ENCODE assay signal across 10 mouse cellular contexts in the genomic region with DNA sequence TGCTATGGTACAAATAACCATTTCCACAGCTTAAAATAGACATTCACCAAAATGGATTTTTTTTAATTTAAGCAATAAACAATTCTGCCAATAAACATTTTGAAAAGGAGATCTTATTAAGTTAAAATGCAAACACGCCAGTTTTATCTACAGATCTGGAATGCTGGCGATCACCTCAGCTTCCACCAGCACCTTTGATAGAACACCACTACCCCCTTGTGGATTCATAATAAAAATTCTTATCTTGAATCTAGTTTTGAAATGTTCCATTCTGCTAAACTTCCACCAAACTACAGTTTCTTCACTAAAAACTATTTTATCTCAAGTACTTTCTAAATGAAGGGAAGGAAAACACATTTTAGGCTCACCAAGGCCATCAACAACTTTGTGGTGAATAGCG. TPM values are rescaled to one million over a fixed set of nuclear protein-coding genes. Genes with fewer than 3 reads are reported as not detected.
DNase-seq lines count a peak whose midpoint lies in the region; ATAC-seq and TF ChIP-seq lines count a peak whose summit lies in the region.
"Had no signal": no experiment of that assay in that cellular context is flagged by ENCODE, and none has a peak within 500 bp of the region (broad histone marks: within the 10 kb centered on the region; RNA-seq: fewer than 3 reads in every experiment).

No protein-coding gene starts in this region.

- no peak overlapping the region for H3K4me2 ChIP-seq in heart, postnatal 0 days (ENCODE audit: low read depth, low read length)
- H3K4me2 ChIP-seq in lung, embryonic 14.5 days = no peak overlapping the region
- H3K4me2 ChIP-seq: embryonic facial prominence, embryonic 12.5 days; midbrain, embryonic 12.5 days had no signal

- no peak for TF ChIP-seq POLR2A in lung, adult 2 months (IDR thresholded peaks at IDR 0.05; ENCODE audit: borderline replicate concordance, extremely low read depth, low read depth, low read length)

- H3K36me3 ChIP-seq in heart, postnatal 0 days (replicated peaks; ENCODE audit: control insufficient read depth, insufficient read depth, low read length) = peaks cover 4% of the 10 kb centered on the region; the same call in 1 of the 2 replicates
- H3K36me3 ChIP-seq in heart, embryonic 10.5 days = peaks cover 5% of the 10 kb centered on the region; the same call in 1 of the 2 replicates
- H3K36me3 ChIP-seq in lung, embryonic 14.5 days (ENCODE audit: insufficient read depth) = 0 out of 2 replicates have a peak, but pooled peaks cover 7% of the 10 kb centered on the region
- H3K36me3 ChIP-seq: midbrain, embryonic 12.5 days had no signal

- H3K27ac ChIP-seq in heart, postnatal 0 days (ENCODE audit: low read depth) = no peak overlapping the region
- H3K27ac ChIP-seq in heart, embryonic 10.5 days = no peak overlapping the region
- no peak overlapping the region for H3K27ac ChIP-seq in lung, embryonic 14.5 days (ENCODE audit: low read depth)
- H3K27ac ChIP-seq: embryonic facial prominence, embryonic 12.5 days; midbrain, embryonic 12.5 days had no signal

- peaks cover 28% of the 10 kb centered on the region for H3K4me1 ChIP-seq in heart, postnatal 0 days (ENCODE audit: control insufficient read depth, insufficient read depth)
- peaks cover 30% of the 10 kb centered on the region for H3K4me1 ChIP-seq in heart, embryonic 10.5 days
- H3K4me1 ChIP-seq in lung, embryonic 14.5 days (ENCODE audit: insufficient read depth) = no peaks in the 10 kb centered on the region
- H3K4me1 ChIP-seq in lung, adult 2 months (ENCODE audit: control insufficient read depth, insufficient read depth, low read length) = peaks cover 4% of the 10 kb centered on the region

- H3K9ac ChIP-seq in heart, postnatal 0 days (replicated peaks; ENCODE audit: low read depth, low read length) = no peak overlapping the region
- no peak overlapping the region for H3K9ac ChIP-seq in lung, embryonic 14.5 days
- H3K9ac ChIP-seq: embryonic facial prominence, embryonic 12.5 days; midbrain, embryonic 12.5 days had no signal

- no peak for ATAC-seq in heart, postnatal 0 days (ENCODE audit: insufficient read depth, low read depth)
- no peak for ATAC-seq in lung, embryonic 14.5 days (ENCODE audit: insufficient read depth)

- H3K9me3 ChIP-seq in heart, postnatal 0 days (replicated peaks; ENCODE audit: control insufficient read depth, low read length) = no peaks in the 10 kb centered on the region
- H3K9me3 ChIP-seq in heart, embryonic 10.5 days = no peaks in the 10 kb centered on the region
- no peaks in the 10 kb centered on the region for H3K9me3 ChIP-seq in lung, embryonic 14.5 days (ENCODE audit: low read depth, low read length)
- H3K9me3 ChIP-seq: embryonic facial prominence, embryonic 12.5 days; midbrain, embryonic 12.5 days had no signal

- peak; percentile 39 for TF ChIP-seq CTCF in heart, postnatal 0 days (IDR thresholded peaks at IDR 0.05; ENCODE audit: low read depth)
- TF ChIP-seq CTCF in lung, embryonic 14.5 days (IDR thresholded peaks at IDR 0.05; ENCODE audit: low read depth) = peak; percentile 43
- TF ChIP-seq CTCF in lung, adult 2 months (IDR thresholded peaks at IDR 0.05; ENCODE audit: insufficient read depth, low read length) = no peak

- no peaks in the 10 kb centered on the region for H3K27me3 ChIP-seq in heart, postnatal 0 days (ENCODE audit: control insufficient read depth, insufficient read depth, low read length)
- no peaks in the 10 kb centered on the region for H3K27me3 ChIP-seq in heart, embryonic 10.5 days (ENCODE audit: insufficient read depth, poor library complexity, severe bottlenecking)
- no peaks in the 10 kb centered on the region for H3K27me3 ChIP-seq in lung, embryonic 14.5 days (ENCODE audit: insufficient read depth, low read length)
- H3K27me3 ChIP-seq: embryonic facial prominence, embryonic 12.5 days; midbrain, embryonic 12.5 days had no signal

- H3K4me3 ChIP-seq in heart, postnatal 0 days (ENCODE audit: low read depth, low read length) = no peak overlapping the region
- no peak overlapping the region for H3K4me3 ChIP-seq in heart, embryonic 10.5 days
- H3K4me3 ChIP-seq in lung, embryonic 14.5 days (ENCODE audit: low read depth, low read length) = no peak overlapping the region
- no peak overlapping the region for H3K4me3 ChIP-seq in lung, adult 2 months (replicated peaks; ENCODE audit: extremely low read depth, low read depth, low read length)
- H3K4me3 ChIP-seq: embryonic facial prominence, embryonic 12.5 days; midbrain, embryonic 12.5 days had no signal

- 43% methylated on average over 3 of the region's 3 CpGs for WGBS in heart, postnatal 0 days
- 67% methylated on average over 3 of the region's 3 CpGs for WGBS in heart, embryonic 10.5 days
- WGBS in lung, embryonic 14.5 days = 63% methylated on average over 3 of the region's 3 CpGs
- 36% methylated on average over 3 of the region's 3 CpGs for WGBS in lung, adult 2 months

- DNase-seq in heart, postnatal 0 days (ENCODE audit: low spot score) = no peak
- no peak for DNase-seq in heart, embryonic 10.5 days (ENCODE audit: low spot score)
- peak; percentile 65 for DNase-seq in lung, embryonic 14.5 days
- no peak for DNase-seq in lung, adult 2 months
- peak; percentile 54 for DNase-seq in adipocyte (ENCODE audit: low spot score)
- DNase-seq in naive thymus-derived CD4-positive, alpha-beta T cell, adult 2 months (ENCODE audit: low read depth) = peak; percentile 44
- no peak for DNase-seq in natural killer cell, adult 2 months (ENCODE audit: low spot score in 2 of 2)
- DNase-seq in adrenal gland, adult 2 months = no peak

- no peak for TF ChIP-seq EP300 in heart, postnatal 0 days (IDR thresholded peaks at IDR 0.05; ENCODE audit: low read depth)

RNA-seq across cellular contexts. Expression of gene Camta1, which starts 7.7 kb away (rescaled TPM):
- total RNA-seq in heart, postnatal 0 days (2014; rRNA removed; ENCODE audit: low replicate concordance) = 72.7 and 739 TPM in 2 replicates
- polyA plus RNA-seq in heart, postnatal 0 days (2015; fragmentation: Nextera tagmentation; extraction: Ambion mirVana) = 240 and 250 TPM in 2 replicates
- polyA plus RNA-seq in heart, embryonic 10.5 days (2016; fragmentation: Nextera tagmentation; extraction: Ambion mirVana) = 115 and 123 TPM in 2 replicates
- polyA plus RNA-seq in lung, embryonic 14.5 days (2014; fragmentation: Nextera tagmentation; extraction: Ambion mirVana) = 87.5 and 96.8 TPM in 2 replicates
- 8.4 and 10.4 TPM in 2 replicates for polyA plus RNA-seq in lung, adult 2 months (2012; rRNA removed)
- 10 to 100 TPM; 24.0 to 35.0 TPM for total RNA-seq in adrenal gland, adult 2 months (2021)
- polyA plus RNA-seq in adrenal gland, adult 2 months (2012; rRNA removed) = 7.3 and 8.5 TPM in 2 replicates

Comparison
In these comparisons a context has a peak if more than half of its experiments do, and no peak if none do; other contexts are left out.
1. DNase-seq: peak in lung, embryonic 14.5 days (single experiment), adipocyte (single experiment) and naive thymus-derived CD4-positive, alpha-beta T cell, adult 2 months (single experiment); none in heart, postnatal 0 days (single experiment), heart, embryonic 10.5 days (single experiment), lung, adult 2 months (single experiment), natural killer cell, adult 2 months (0 of 2) and adrenal gland, adult 2 months (single experiment).